ENCODE assay signal across 26 mouse cellular contexts in the genomic region with DNA sequence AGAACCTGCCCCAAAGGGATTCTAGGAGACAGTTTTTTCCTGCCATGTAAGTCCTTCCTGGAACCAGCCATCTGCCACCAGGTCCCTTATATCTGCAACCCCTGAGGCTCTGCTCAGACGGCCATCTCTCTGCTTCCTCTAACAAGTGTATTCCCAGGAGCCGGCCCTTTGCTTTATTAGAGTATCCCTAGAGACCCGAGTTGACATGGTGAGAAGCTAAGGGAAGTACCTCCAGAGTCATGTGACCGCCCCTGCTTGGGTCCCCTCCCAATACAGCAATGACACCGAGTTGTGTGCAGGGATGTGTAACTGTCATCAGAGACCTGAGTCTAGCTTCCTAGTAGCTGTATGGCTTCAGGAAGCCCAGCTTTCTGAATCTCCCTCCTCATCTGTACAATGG. TPM values are rescaled to one million over a fixed set of nuclear protein-coding genes. Genes with fewer than 3 reads are reported as not detected.
"Had no signal": no experiment of that assay in that cellular context is flagged by ENCODE, and none has a peak within 500 bp of the region (broad histone marks: within the 10 kb centered on the region; RNA-seq: fewer than 3 reads in every experiment).

No protein-coding gene starts in this region.

- H3K4me1 ChIP-seq: kidney, embryonic 15.5 days; midbrain, embryonic 10.5 days; midbrain, embryonic 13.5 days; neural tube, embryonic 12.5 days had no signal

- H3K9ac ChIP-seq: kidney, embryonic 15.5 days; liver, embryonic 13.5 days; lung, embryonic 14.5 days; midbrain, embryonic 13.5 days; neural tube, embryonic 12.5 days; neural tube, embryonic 15.5 days had no signal

- H3K36me3 ChIP-seq: kidney, embryonic 15.5 days; liver, embryonic 13.5 days; midbrain, embryonic 10.5 days; midbrain, embryonic 13.5 days; neural tube, embryonic 12.5 days; neural tube, embryonic 15.5 days had no signal

- H3K4me3 ChIP-seq: kidney, embryonic 15.5 days; left cerebral cortex, adult 2 months; liver, embryonic 13.5 days; megakaryocyte, embryonic 14.5 days; midbrain, embryonic 10.5 days; midbrain, embryonic 13.5 days; myocyte; neural tube, embryonic 12.5 days; neural tube, embryonic 15.5 days had no signal

- H3K27me3 ChIP-seq: kidney, embryonic 15.5 days; liver, embryonic 13.5 days; midbrain, embryonic 13.5 days; neural tube, embryonic 12.5 days; neural tube, embryonic 15.5 days had no signal

- DNase-seq: kidney, postnatal 10 days; layer of hippocampus, postnatal 36 days; liver, embryonic 13.5 days; lung, embryonic 14.5 days; right cerebral cortex, adult 18-20 months; thymus, adult 18-20 months had no signal

- H3K4me2 ChIP-seq: kidney, embryonic 15.5 days; liver, embryonic 13.5 days; lung, embryonic 14.5 days; midbrain, embryonic 13.5 days; neural tube, embryonic 12.5 days; neural tube, embryonic 15.5 days had no signal

- ATAC-seq: lung, postnatal 0 days had no signal

- H3K27ac ChIP-seq: kidney, embryonic 15.5 days; left cerebral cortex, adult 2 months; liver, embryonic 13.5 days; macrophage; midbrain, embryonic 10.5 days; midbrain, embryonic 13.5 days; neural tube, embryonic 12.5 days; neural tube, embryonic 15.5 days had no signal

- H3K9me3 ChIP-seq: kidney, embryonic 15.5 days; liver, embryonic 13.5 days; megakaryocyte, embryonic 14.5 days; midbrain, embryonic 10.5 days; midbrain, embryonic 13.5 days; neural tube, embryonic 12.5 days; neural tube, embryonic 15.5 days had no signal

RNA-seq across cellular contexts. Expression of a gene that starts 27.3 kb away (rescaled TPM):
- total RNA-seq: layer of hippocampus, adult 8-10 months; layer of hippocampus, postnatal 10 days; layer of hippocampus, postnatal 36 days; left cerebral cortex, adult 2 months; left cerebral cortex, postnatal 10 days; left cerebral cortex, postnatal 36 days; liver, adult 2 months; monocyte, adult 5-6 weeks had no signal
- polyA plus RNA-seq: limb, embryonic 14.5 days; liver, adult 2 months; liver, embryonic 16.5 days; lung, embryonic 14.5 days; lung, postnatal 0 days; macrophage; midbrain, embryonic 10.5 days; midbrain, embryonic 13.5 days; myocyte; neural tube, embryonic 12.5 days; neural tube, embryonic 15.5 days; stomach, embryonic 16.5 days; urinary bladder, adult 2 months had no signal
